Mouse (Mus musculus) megakaryocyte-erythroid progenitor cell, adult 5-6 weeks (primary cell): ENCODE data around the gene Atp1a2. TPM values are rescaled to one million over a fixed set of nuclear protein-coding genes. Genes with fewer than 3 reads are reported as not detected.

Experiments used
- total RNA-seq, 2 experiments: library from RNA; stranded (forward) in 1 of 2; stranded (reverse) in 1 of 2; fragments of 200-1000, 215-1000 nt in 1 of 2; fragments of >200 nt in 1 of 2; fragmentation: Nextera tagmentation in 1 of 2; gene quantifications; 2 replicates each; pipeline ENCODE4 v1.2.3; 2014 to 2017

The Atp1a2 gene
- total RNA-seq, 2 experiments from 2014 or later, result not detected

Other genes starting within 250 kb of the Atp1a2 start
- gene Nhlh1, start 240.5 kb downstream of the Atp1a2 start, total RNA-seq (2014; fragmentation: Nextera tagmentation), result not detected in 2 replicates
- gene Nhlh1, start 240.5 kb downstream of the Atp1a2 start, total RNA-seq (2017), result not detected in 2 replicates
- 107 and 133 TPM in 2 replicates for gene Copa, start 215.5 kb downstream of the Atp1a2 start, total RNA-seq (2014; fragmentation: Nextera tagmentation)
- gene Copa, start 215.5 kb downstream of the Atp1a2 start, total RNA-seq (2017), result 107 and 114 TPM in 2 replicates
- gene Ncstn, start 215.3 kb downstream of the Atp1a2 start, total RNA-seq (2014; fragmentation: Nextera tagmentation), result 42.0 and 57.3 TPM in 2 replicates
- gene Ncstn, start 215.3 kb downstream of the Atp1a2 start, total RNA-seq (2017), result 19.7 and 24.6 TPM in 2 replicates
- gene Pex19, start 171.3 kb downstream of the Atp1a2 start, total RNA-seq (2014; fragmentation: Nextera tagmentation), result 31.6 and 53.9 TPM in 2 replicates
- 45.1 and 48.2 TPM in 2 replicates for gene Pex19, start 171.3 kb downstream of the Atp1a2 start, total RNA-seq (2017)
- 106 and 110 TPM in 2 replicates for gene Dcaf8, start 150.0 kb downstream of the Atp1a2 start, total RNA-seq (2014; fragmentation: Nextera tagmentation)
- gene Dcaf8, start 150.0 kb downstream of the Atp1a2 start, total RNA-seq (2017), result 132 and 142 TPM in 2 replicates
- gene Pea15a, start 91.3 kb downstream of the Atp1a2 start, total RNA-seq (2014; fragmentation: Nextera tagmentation), result 0.50 and 4.7 TPM in 2 replicates
- 2.0 TPM in 1 of 2 replicates, not detected in the other for gene Pea15a, start 91.3 kb downstream of the Atp1a2 start, total RNA-seq (2017)
- not detected in 2 replicates for gene Casq1, start 78.2 kb downstream of the Atp1a2 start, total RNA-seq (2014; fragmentation: Nextera tagmentation)
- gene Casq1, start 78.2 kb downstream of the Atp1a2 start, total RNA-seq (2017), result not detected in 2 replicates
- not detected in 2 replicates for gene Atp1a4, start 39.6 kb downstream of the Atp1a2 start, total RNA-seq (2014; fragmentation: Nextera tagmentation)
- not detected in 2 replicates for gene Atp1a4, start 39.6 kb downstream of the Atp1a2 start, total RNA-seq (2017)
- gene Igsf8, start 36.4 kb downstream of the Atp1a2 start, total RNA-seq (2014; fragmentation: Nextera tagmentation), result 9.3 and 23.6 TPM in 2 replicates
- 9.7 and 16.4 TPM in 2 replicates for gene Igsf8, start 36.4 kb downstream of the Atp1a2 start, total RNA-seq (2017)
- not detected in 2 replicates for gene Kcnj9, start 31.3 kb upstream of the Atp1a2 start, total RNA-seq (2014; fragmentation: Nextera tagmentation)
- not detected in 2 replicates for gene Kcnj9, start 31.3 kb upstream of the Atp1a2 start, total RNA-seq (2017)
- gene Kcnj10, start 43.1 kb upstream of the Atp1a2 start, total RNA-seq (2014; fragmentation: Nextera tagmentation), result not detected in 2 replicates
- gene Kcnj10, start 43.1 kb upstream of the Atp1a2 start, total RNA-seq (2017), result 0.15 and 0.75 TPM in 2 replicates
- 12.9 and 18.2 TPM in 2 replicates for gene Pigm, start 78.5 kb upstream of the Atp1a2 start, total RNA-seq (2014; fragmentation: Nextera tagmentation)
- 16.4 and 16.8 TPM in 2 replicates for gene Pigm, start 78.5 kb upstream of the Atp1a2 start, total RNA-seq (2017)
- not detected in 2 replicates for gene Slamf9, start 177.3 kb upstream of the Atp1a2 start, total RNA-seq (2014; fragmentation: Nextera tagmentation)
- not detected in 2 replicates for gene Slamf9, start 177.3 kb upstream of the Atp1a2 start, total RNA-seq (2017)
- not detected in 2 replicates for gene Igsf9, start 183.7 kb upstream of the Atp1a2 start, total RNA-seq (2014; fragmentation: Nextera tagmentation)
- gene Igsf9, start 183.7 kb upstream of the Atp1a2 start, total RNA-seq (2017), result 0.09 TPM in 1 of 2 replicates, not detected in the other
- gene Tagln2, start 202.0 kb upstream of the Atp1a2 start, total RNA-seq (2014; fragmentation: Nextera tagmentation), result 244 and 269 TPM in 2 replicates
- 147 and 171 TPM in 2 replicates for gene Tagln2, start 202.0 kb upstream of the Atp1a2 start, total RNA-seq (2017)
- gene Cfap45, start 222.7 kb upstream of the Atp1a2 start, total RNA-seq (2014; fragmentation: Nextera tagmentation), result not detected in 2 replicates
- 0.75 TPM in 1 of 2 replicates, not detected in the other for gene Cfap45, start 222.7 kb upstream of the Atp1a2 start, total RNA-seq (2017)